Mouse (Mus musculus) gastrocnemius, adult 2 months (tissue): ENCODE measurements around the gene Igfbp2. TPM values are rescaled to one million over a fixed set of nuclear protein-coding genes. Genes with fewer than 3 reads are reported as not detected.

Source experiments
- DNase-seq: peaks from one replicate; pipeline ENCODE4 v3.0.0; 2022
- H3K27ac ChIP-seq: fragments of 200-600 bp; 2 replicates; pipeline ENCODE4 v1.8.1; 2022; ENCODE audit warnings: mild to moderate bottlenecking
- H3K4me3 ChIP-seq: fragments of 200-600 bp; 2 replicates; pipeline ENCODE4 v1.8.1; 2022; ENCODE audit warnings: mild to moderate bottlenecking, moderate library complexity
- CTCF ChIP-seq: fragments of 200-600 bp; IDR thresholded peaks from 2 replicates; pipeline ENCODE4 v1.8.1; 2022; ENCODE audit warnings: antibody characterized with exemption, mild to moderate bottlenecking, moderate library complexity
- intact Hi-C: fragments of 180-260 bp; cut with DNase I; formaldehyde crosslinking; loops from one replicate; pipeline ENCODE4 v1.15.1; 2025
- total RNA-seq, 2 experiments: library from RNA; stranded (reverse); gene quantifications; 2 replicates each; pipeline ENCODE4 v1.2.3; 2021

Gene Igfbp2
- total RNA-seq, 2 experiments from 2014 or later, result not detected

- Histone ChIP-seq H3K27ac (no peak overlapping the region), H3K4me3 (no peak overlapping the region)
- intact Hi-C loops, result no loop called here
- DNase-seq, result no peak
- TF ChIP-seq CTCF, result no peak
Measured at GRCm38 (mm10) chr1:72805037-72805436, 19.3 kb upstream of the Igfbp2 start.

- Histone ChIP-seq H3K27ac (no peak overlapping the region), H3K4me3 (no peak overlapping the region)
- intact Hi-C loops, result no loop called here
- TF ChIP-seq CTCF, result no peak
- no peak for DNase-seq
Measured at GRCm38 (mm10) chr1:72805476-72806043, 18.7 kb upstream of the Igfbp2 start.

GRCm38 (mm10) chr1:72806044-72806584 lies 18.2 kb upstream of the Igfbp2 start:
- intact Hi-C loops, result no loop called here

GRCm38 (mm10) chr1:72809304-72809703 lies 15.0 kb upstream of the Igfbp2 start:
- DNase-seq, result no peak
- H3K27ac ChIP-seq, result no peak overlapping the region
- no peak overlapping the region for H3K4me3 ChIP-seq
- intact Hi-C loops, result no loop called here
- TF ChIP-seq CTCF, result no peak

More at GRCm38 (mm10) chr1:72806044-72806584, 18.2 kb upstream of the Igfbp2 start:
- no peak for DNase-seq
- no peak for TF ChIP-seq CTCF
- H3K27ac ChIP-seq, result no peak overlapping the region
- no peak overlapping the region for H3K4me3 ChIP-seq

- intact Hi-C loops, result no loop called here
- no peak for TF ChIP-seq CTCF
Measured at GRCm38 (mm10) chr1:72809951-72810675, 14.2 kb upstream of the Igfbp2 start.

GRCm38 (mm10) chr1:72811061-72811460 lies 13.2 kb upstream of the Igfbp2 start:
- Histone ChIP-seq H3K27ac (no peak overlapping the region), H3K4me3 (no peak overlapping the region)
- no peak for TF ChIP-seq CTCF
- no peak for DNase-seq
- intact Hi-C loops, result no loop called here

More at GRCm38 (mm10) chr1:72809951-72810675, 14.2 kb upstream of the Igfbp2 start:
- no peak for DNase-seq
- no peak overlapping the region for H3K4me3 ChIP-seq
- H3K27ac ChIP-seq, result no peak overlapping the region

GRCm38 (mm10) chr1:72813089-72813638 lies 11.1 kb upstream of the Igfbp2 start:
- DNase-seq, result no peak
- no peak for TF ChIP-seq CTCF
- intact Hi-C loops, result no loop called here
- Histone ChIP-seq H3K27ac (no peak overlapping the region), H3K4me3 (no peak overlapping the region)

- H3K27ac ChIP-seq, result no peak overlapping the region
Measured at GRCm38 (mm10) chr1:72813639-72814403, 10.5 kb upstream of the Igfbp2 start.

GRCm38 (mm10) chr1:72815184-72815583 lies 9.1 kb upstream of the Igfbp2 start:
- H3K27ac ChIP-seq, result no peak overlapping the region
- H3K4me3 ChIP-seq, result no peak overlapping the region
- intact Hi-C loops, result no loop called here
- TF ChIP-seq CTCF, result no peak
- DNase-seq, result no peak

More at GRCm38 (mm10) chr1:72813639-72814403, 10.5 kb upstream of the Igfbp2 start:
- DNase-seq, result no peak
- intact Hi-C loops, result no loop called here
- no peak overlapping the region for H3K4me3 ChIP-seq
- TF ChIP-seq CTCF, result no peak

- no peak for DNase-seq
- Histone ChIP-seq H3K4me3 (no peak overlapping the region), H3K27ac (no peak overlapping the region)
- intact Hi-C loops, result no loop called here
- no peak for TF ChIP-seq CTCF
Measured at GRCm38 (mm10) chr1:72815616-72816015, 8.7 kb upstream of the Igfbp2 start.

GRCm38 (mm10) chr1:72819995-72820394 lies 4.3 kb upstream of the Igfbp2 start:
- no peak for DNase-seq
- Histone ChIP-seq H3K4me3 (no peak overlapping the region), H3K27ac (no peak overlapping the region)
- intact Hi-C loops, result no loop called here
- no peak for TF ChIP-seq CTCF

GRCm38 (mm10) chr1:72822893-72823292 lies 1.4 kb upstream of the Igfbp2 start:
- no peak for DNase-seq
- TF ChIP-seq CTCF, result no peak
- intact Hi-C loops, result no loop called here
- Histone ChIP-seq H3K4me3 (no peak overlapping the region), H3K27ac (no peak overlapping the region)
